Mouse (Mus musculus) C3H10T1/2 (cell line): ENCODE data around the gene Drc3. TPM values are rescaled to one million over a fixed set of nuclear protein-coding genes. Genes with fewer than 3 reads are reported as not detected.

ENCODE experiments used
- polyA plus RNA-seq, 2 experiments: library from polyadenylated mRNA; unstranded; fragments of >200 nt; fragmentation: generic; extraction: Trizol; gene quantifications; one replicate each; pipeline ENCODE4 v1.2.1; 2012; ENCODE audit warnings: missing spikeins in 2 of 2

Gene Drc3
- under 1 TPM; 0.01 to 0.30 TPM for polyA plus RNA-seq

DNA sequence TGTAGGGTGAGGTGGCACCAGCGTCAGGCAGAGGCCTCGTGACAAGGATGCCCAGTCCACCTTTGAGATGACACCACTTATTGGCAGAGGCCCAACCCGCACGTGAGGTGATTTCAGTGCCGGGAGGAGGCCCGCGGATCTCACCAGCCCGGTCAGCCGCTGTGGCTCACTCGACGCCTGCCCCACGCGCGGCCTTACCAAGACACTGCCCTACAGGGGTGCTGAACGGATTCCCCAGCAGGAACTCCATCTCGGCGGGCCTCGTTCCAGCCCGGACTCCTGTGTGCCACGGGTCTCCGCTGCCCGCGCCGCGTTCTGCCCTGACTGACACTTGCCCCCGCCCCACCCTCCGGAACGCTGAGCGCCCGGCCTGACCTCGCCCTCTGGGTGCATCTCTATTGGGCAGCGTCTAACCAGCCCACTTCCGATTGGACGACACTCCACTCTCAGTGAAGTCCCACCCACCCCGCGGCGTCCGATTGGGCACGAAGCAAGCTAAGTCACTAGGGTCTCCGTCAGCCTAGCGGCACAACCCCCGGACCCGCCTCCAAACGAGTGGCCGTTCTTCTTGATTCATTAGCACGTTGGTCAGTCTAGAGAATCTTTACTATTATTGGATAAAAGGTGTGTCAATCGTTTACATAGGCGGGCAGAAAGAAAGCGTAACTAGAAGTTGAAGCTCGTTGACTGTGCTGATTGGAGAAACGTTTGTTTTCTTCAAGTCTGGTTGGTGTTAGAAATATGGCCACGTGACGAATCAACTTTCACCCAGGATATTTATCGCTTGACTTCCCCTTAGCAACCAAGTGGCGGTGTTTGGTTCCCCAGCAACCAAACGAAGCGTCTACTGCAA, at the start of gene Drc3, which contains the start of gene Tom1l2:
Gene Drc3 (plus strand): TSS at position 771 of the 853 bp plus-strand sequence.
Gene Tom1l2 (minus strand): TSS at position 347 of the 853 bp plus-strand sequence.

DNA sequence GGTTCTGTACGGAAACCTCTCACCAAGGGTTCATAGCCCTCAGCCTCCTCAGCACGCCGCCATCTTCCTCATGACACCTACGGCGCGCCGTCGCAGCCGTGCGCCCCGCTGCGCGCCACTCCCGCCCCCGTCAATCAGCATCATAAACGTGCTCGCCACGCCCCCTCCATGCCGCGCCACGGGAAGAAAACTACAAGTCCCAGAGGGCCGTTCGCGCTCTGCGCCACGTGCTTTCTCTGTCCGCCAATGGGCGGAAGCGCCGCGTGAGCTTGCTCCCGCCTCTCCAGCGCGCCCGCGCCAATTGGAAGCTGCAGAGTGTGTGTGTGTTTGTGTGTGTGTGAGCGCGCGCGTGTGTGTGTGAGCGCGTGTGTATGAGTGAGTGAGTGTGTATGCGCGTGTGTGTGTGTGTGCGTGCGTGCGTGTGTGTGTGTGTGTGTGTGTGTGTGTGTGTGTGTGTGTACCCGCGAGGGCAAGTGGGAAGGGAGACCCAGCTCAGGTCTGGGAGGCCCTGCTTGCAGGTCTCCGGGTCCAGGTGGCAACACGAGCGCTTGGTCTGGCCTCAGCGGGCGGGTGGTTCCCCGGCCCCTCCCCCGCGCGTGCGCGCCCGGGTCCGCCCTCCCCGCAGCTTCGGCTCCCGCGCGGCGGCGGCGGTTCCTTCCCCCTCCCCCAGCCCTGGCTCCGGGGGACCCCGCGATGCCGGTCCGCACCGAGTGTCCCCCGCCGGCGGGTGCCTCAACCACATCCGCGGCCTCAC, 64.0 kb downstream of the Drc3 start, which contains the start of gene Gid4:
Gene Gid4 (plus strand): TSS at position 183 of the 754 bp plus-strand sequence.

DNA sequence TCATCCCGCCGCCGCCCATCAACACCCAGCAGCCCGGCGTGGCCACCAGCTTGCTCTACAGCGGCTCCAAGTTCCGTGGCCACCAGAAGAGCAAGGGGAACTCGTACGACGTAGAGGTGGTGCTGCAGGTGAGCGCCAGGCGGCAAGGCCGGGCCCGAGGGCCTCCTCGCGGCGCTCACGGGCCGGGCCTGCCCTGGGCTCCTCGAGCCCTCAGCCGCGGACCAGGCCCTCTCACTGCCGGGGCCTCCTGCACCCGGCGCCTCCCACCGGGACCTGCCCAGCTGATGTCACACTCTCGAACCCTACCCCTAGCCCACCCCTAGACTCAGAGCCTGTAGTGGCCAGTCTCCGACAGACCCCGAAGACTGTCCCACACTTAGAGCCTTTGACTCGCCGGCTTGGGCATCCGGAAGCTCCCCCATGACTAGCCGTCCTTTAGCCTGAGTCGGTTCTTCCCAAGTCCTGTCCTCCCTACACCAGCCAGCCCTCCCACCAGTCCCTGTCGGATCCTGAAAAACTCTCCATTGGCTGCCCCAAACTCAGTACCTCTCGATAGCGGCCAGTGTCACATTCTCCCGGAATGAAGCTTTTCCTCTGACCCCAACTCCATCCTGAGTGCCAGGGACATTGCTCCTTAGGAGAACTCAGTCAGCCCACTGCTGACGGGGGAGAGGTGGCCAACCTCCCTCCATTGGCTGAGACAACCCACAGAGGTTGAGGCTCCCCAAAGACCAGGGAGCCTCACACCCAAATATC, 64.8 kb downstream of the Drc3 start, which contains the start of gene Atpaf2:
Gene Atpaf2 (minus strand): TSS at position 741 of the 756 bp plus-strand sequence.

Other genes starting within 250 kb of the Drc3 start
- gene Rai1, start 248.3 kb upstream of the Drc3 start, polyA plus RNA-seq, result 10 to 100 TPM; 12.2 to 24.5 TPM
- gene Srebf1, start 130.7 kb upstream of the Drc3 start, polyA plus RNA-seq, result 10 to 100 TPM; 10.1 to 40.5 TPM
- 10 to 100 TPM; 10.0 to 33.7 TPM for gene Tom1l2, start 424 bp upstream of the Drc3 start, polyA plus RNA-seq
- 1 to 10 TPM; 3.2 to 7.8 TPM for gene Gid4, start 63.8 kb downstream of the Drc3 start, polyA plus RNA-seq
- 10 to 100 TPM; 22.8 to 27.0 TPM for gene Atpaf2, start 65.1 kb downstream of the Drc3 start, polyA plus RNA-seq
- 100 to 1,000 TPM in 1 of 2 experiments, 10 to 100 TPM in 1; 81.5 to 105 TPM for gene Drg2, start 101.3 kb downstream of the Drc3 start, polyA plus RNA-seq
- gene Myo15, start 116.0 kb downstream of the Drc3 start, polyA plus RNA-seq, result under 1 TPM in 1 of 2 experiments, not detected in 1; 0.05 TPM
- 10 to 100 TPM in 1 of 2 experiments, 1 to 10 TPM in 1; 3.2 to 18.2 TPM for gene Alkbh5, start 183.1 kb downstream of the Drc3 start, polyA plus RNA-seq